Mouse (Mus musculus): ENCODE results near the gene Prickle1. TPM values are rescaled to one million over a fixed set of nuclear protein-coding genes. Genes with fewer than 3 reads are reported as not detected.

The Prickle1 gene
- total RNA-seq, 1 experiment from 2014 or later = 2.0 TPM

GRCm38 (mm10) chr15:93568911-93569310 is 26.8 kb downstream of the Prickle1 start:
- ATAC-seq (replicated peaks in 1 of 2; ENCODE audit: insufficient read depth in 1 of 2, low FRiP score in 2 of 2, low TSS enrichment in 1 of 2, low read depth in 1 of 2, poor library complexity in 2 of 2, severe bottlenecking in 2 of 2) = no peak

DNA sequence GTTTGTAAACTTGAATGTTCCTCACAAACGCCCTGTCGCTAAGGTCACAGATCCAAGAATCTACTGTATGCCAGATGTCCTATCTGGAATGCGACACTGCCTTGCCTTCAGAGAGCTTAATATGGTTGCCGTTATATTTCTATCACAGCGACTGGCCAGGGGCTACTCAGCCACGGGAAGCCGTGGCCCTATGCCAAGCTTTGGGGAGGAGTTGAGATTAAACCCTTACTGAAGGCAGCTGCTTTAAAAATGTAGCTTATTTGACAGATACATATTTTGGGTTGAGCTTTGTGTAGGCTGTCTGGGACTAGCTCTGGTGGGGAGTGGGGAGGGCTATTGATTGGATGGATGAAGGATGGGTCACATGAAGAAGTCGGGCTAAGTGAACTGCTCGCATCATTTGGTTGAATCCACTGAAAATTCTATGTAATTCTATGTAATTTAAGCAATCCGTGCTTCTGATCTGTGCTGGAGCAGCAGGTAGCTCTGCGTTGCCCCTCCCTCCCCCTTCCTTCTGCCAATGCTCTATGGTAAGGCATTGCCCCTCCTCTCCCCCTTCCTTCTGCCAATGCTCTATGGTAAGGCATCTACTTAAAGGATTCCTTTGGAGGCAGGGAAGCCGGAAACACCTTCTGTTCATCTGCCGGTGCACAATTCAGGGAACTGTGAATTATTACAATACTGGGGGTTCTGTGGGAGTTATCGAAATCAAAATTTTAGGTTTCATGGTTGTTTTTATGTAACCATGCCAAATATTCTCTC is 28.0 kb downstream of the Prickle1 start:
- ATAC-seq (replicated peaks in 1 of 2; ENCODE audit: insufficient read depth in 1 of 2, low FRiP score in 2 of 2, low TSS enrichment in 1 of 2, low read depth in 1 of 2, poor library complexity in 2 of 2, severe bottlenecking in 2 of 2) = no peak

- ATAC-seq (replicated peaks in 1 of 2; ENCODE audit: insufficient read depth in 1 of 2, low FRiP score in 2 of 2, low TSS enrichment in 1 of 2, low read depth in 1 of 2, poor library complexity in 2 of 2, severe bottlenecking in 2 of 2) = peak; percentile 68 to 83
Measured at GRCm38 (mm10) chr15:93563491-93563890, 32.2 kb downstream of the Prickle1 start.

GRCm38 (mm10) chr15:93561540-93561939 is 34.2 kb downstream of the Prickle1 start:
- ATAC-seq (replicated peaks in 1 of 2; ENCODE audit: insufficient read depth in 1 of 2, low FRiP score in 2 of 2, low TSS enrichment in 1 of 2, low read depth in 1 of 2, poor library complexity in 2 of 2, severe bottlenecking in 2 of 2) = no peak

DNA sequence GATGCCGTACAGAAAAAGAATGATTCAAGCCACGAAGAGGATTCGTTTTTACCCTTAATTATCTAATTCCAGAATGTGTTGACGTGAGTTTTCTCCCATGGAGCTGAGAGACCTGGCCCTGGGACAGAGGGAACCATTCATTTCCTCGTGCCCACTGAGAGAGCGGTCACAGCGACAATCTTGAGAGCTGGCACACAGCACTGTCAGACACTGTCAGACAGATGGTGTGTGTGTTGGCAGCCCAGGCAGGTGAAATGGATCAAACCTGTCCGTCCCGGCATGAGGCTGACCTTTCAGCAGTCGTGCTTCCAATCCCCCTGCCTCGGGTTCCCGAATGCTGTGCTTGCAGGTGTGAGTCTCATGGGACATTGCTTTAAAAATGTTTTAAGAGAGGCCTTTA is 37.3 kb downstream of the Prickle1 start:
- no peak for ATAC-seq (replicated peaks in 1 of 2; ENCODE audit: insufficient read depth in 1 of 2, low FRiP score in 2 of 2, low TSS enrichment in 1 of 2, low read depth in 1 of 2, poor library complexity in 2 of 2, severe bottlenecking in 2 of 2)

DNA sequence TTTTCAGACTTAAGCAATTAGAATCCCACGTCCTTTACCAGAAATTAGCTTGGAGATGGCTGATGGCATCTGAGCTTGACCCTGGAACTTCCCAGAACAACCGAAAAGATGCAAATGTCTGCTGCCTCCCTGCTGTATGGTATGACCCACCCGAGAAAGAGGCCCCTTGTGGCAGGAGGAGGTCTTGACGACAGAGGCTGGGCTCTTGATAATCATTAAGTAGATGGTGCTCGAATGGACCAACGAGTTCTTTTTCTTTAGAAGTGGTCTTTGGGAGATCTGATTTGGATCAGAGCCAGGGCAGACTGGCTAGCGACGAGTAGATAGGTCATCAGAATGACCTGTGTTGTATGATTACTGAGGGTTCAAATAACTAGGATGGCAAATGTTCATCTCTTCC is 40.0 kb downstream of the Prickle1 start:
- no peak for ATAC-seq (replicated peaks in 1 of 2; ENCODE audit: insufficient read depth in 1 of 2, low FRiP score in 2 of 2, low TSS enrichment in 1 of 2, low read depth in 1 of 2, poor library complexity in 2 of 2, severe bottlenecking in 2 of 2)

DNA sequence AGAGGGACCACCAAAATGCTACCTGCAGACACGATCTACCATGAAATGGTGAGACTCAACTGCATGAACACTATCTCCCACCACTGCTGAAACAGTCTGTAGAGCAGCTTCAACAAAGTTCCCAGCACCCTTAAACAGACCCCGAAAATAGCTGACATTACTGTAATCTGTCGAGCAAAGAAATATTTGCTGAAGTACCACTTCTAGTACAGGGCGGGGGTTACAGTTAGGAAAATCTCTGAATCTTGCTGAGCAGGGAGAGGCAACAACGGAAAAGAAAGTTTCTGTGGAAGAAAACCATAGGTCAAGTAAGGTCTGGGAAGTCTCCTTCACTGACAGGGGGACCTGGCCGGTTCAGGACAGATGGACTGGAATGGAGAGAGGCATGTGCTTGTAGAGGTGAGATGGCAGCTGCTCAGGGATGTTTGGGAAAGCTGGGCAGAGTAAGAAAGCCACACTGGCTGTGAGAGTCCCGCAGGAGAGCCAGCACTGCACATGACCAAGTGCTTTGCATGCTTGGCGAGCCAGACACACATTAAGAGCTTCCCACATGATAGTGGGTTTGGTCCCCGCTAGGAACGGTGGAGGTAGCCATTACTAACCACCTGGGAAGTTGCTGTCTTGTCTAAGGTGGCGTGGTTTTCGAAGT is 41.4 kb downstream of the Prickle1 start:
- ATAC-seq (replicated peaks in 1 of 2; ENCODE audit: insufficient read depth in 1 of 2, low FRiP score in 2 of 2, low TSS enrichment in 1 of 2, low read depth in 1 of 2, poor library complexity in 2 of 2, severe bottlenecking in 2 of 2) = no peak

- ATAC-seq (replicated peaks in 1 of 2; ENCODE audit: insufficient read depth in 1 of 2, low FRiP score in 2 of 2, low TSS enrichment in 1 of 2, low read depth in 1 of 2, poor library complexity in 2 of 2, severe bottlenecking in 2 of 2) = peak; percentile 96 to 99
Measured at GRCm38 (mm10) chr15:93552169-93552568, 43.5 kb downstream of the Prickle1 start.

- no peak for ATAC-seq (replicated peaks in 1 of 2; ENCODE audit: insufficient read depth in 1 of 2, low FRiP score in 2 of 2, low TSS enrichment in 1 of 2, low read depth in 1 of 2, poor library complexity in 2 of 2, severe bottlenecking in 2 of 2)
Measured at GRCm38 (mm10) chr15:93548297-93548696, 47.4 kb downstream of the Prickle1 start.

GRCm38 (mm10) chr15:93539415-93539814 is 56.3 kb downstream of the Prickle1 start:
- ATAC-seq (replicated peaks in 1 of 2; ENCODE audit: insufficient read depth in 1 of 2, low FRiP score in 2 of 2, low TSS enrichment in 1 of 2, low read depth in 1 of 2, poor library complexity in 2 of 2, severe bottlenecking in 2 of 2) = no peak

GRCm38 (mm10) chr15:93538551-93539205 is 57.0 kb downstream of the Prickle1 start:
- ATAC-seq (replicated peaks in 1 of 2; ENCODE audit: insufficient read depth in 1 of 2, low FRiP score in 2 of 2, low TSS enrichment in 1 of 2, low read depth in 1 of 2, poor library complexity in 2 of 2, severe bottlenecking in 2 of 2) = no peak

DNA sequence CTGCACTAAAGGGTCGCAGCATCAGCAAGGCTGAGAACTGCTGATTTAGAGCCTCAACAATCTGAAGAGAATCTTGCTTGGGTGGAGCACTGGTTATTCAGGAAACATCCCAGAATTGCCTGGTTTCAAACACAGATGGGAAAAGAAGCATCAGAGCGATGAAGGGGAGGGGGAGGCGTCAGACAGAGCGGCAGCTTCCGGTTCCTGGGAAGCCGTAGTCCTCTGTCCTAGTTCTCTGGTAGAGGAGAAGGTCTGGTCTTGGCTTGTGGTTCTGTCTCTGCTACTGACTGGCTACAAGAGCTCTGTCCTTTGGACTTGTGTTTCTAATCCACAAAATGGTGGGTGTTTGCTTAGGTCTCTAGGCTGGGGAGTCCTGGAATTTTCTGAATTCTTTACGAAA is 57.9 kb downstream of the Prickle1 start:
- no peak for ATAC-seq (replicated peaks in 1 of 2; ENCODE audit: insufficient read depth in 1 of 2, low FRiP score in 2 of 2, low TSS enrichment in 1 of 2, low read depth in 1 of 2, poor library complexity in 2 of 2, severe bottlenecking in 2 of 2)

- no peak for ATAC-seq (replicated peaks in 1 of 2; ENCODE audit: insufficient read depth in 1 of 2, low FRiP score in 2 of 2, low TSS enrichment in 1 of 2, low read depth in 1 of 2, poor library complexity in 2 of 2, severe bottlenecking in 2 of 2)
Measured at GRCm38 (mm10) chr15:93536191-93536590, 59.5 kb downstream of the Prickle1 start.

GRCm38 (mm10) chr15:93530703-93531032 is 65.0 kb downstream of the Prickle1 start:
- no peak for ATAC-seq (replicated peaks in 1 of 2; ENCODE audit: insufficient read depth in 1 of 2, low FRiP score in 2 of 2, low TSS enrichment in 1 of 2, low read depth in 1 of 2, poor library complexity in 2 of 2, severe bottlenecking in 2 of 2)

DNA sequence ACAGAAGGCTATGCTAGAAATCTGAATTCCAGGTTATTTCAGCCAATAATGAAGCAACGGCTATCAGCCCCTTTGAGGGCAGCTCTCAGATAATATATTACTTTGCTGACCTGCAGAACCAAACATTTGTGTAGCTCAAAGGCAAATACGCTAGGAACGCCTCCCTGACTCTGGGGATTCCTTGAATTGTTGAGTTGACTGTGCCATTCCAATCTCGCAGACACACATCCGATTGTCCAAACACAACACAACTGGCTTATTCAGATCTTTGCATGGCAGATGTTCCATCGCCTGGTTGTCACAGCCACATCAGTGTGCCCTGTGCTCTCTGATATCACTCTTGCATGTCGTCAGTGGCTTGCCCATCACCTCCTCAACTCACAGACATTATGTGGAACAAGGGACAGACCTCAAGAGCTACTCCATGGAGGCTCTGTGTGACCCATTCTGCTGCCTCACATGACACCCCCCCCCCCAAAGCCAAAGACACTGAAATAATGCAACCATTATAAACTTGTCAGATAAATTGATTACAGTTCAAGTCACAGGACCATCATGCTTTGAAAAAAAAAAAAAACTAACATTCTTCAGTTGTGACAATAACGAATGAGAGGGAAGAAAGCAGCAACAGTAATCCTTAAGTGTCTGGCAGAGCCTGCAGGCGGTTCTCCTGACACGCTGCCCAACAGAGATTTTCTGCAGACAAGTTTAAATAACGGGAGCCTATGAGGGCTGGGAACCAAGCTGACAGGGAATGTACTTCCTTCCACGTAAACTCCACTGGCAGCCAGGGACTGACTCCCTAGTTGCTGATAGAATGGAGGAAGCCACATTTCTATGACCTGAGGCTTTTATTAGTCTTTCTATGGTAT is 65.6 kb downstream of the Prickle1 start:
- ATAC-seq (replicated peaks in 1 of 2; ENCODE audit: insufficient read depth in 1 of 2, low FRiP score in 2 of 2, low TSS enrichment in 1 of 2, low read depth in 1 of 2, poor library complexity in 2 of 2, severe bottlenecking in 2 of 2) = no peak

GRCm38 (mm10) chr15:93525305-93525917 is 70.3 kb downstream of the Prickle1 start:
- no peak for ATAC-seq (replicated peaks in 1 of 2; ENCODE audit: insufficient read depth in 1 of 2, low FRiP score in 2 of 2, low TSS enrichment in 1 of 2, low read depth in 1 of 2, poor library complexity in 2 of 2, severe bottlenecking in 2 of 2)

- ATAC-seq (replicated peaks in 1 of 2; ENCODE audit: insufficient read depth in 1 of 2, low FRiP score in 2 of 2, low TSS enrichment in 1 of 2, low read depth in 1 of 2, poor library complexity in 2 of 2, severe bottlenecking in 2 of 2) = no peak
Measured at GRCm38 (mm10) chr15:93521787-93522180, 73.9 kb downstream of the Prickle1 start.

All from hematopoietic stem cell, adult 5-6 weeks (primary cell).